Mouse (Mus musculus) brain, embryonic 14.5 days (tissue): ENCODE results near the gene Pex7.

Experiments
- CTCF ChIP-seq: fragments of 200-500 bp; IDR thresholded peaks from 2 replicates; pipeline ENCODE4 v1.5.1; 2012; ENCODE audit warnings: inconsistent platforms, mild to moderate bottlenecking, moderate library complexity, borderline replicate concordance; ENCODE audit not compliant: insufficient read depth, insufficient read length; ENCODE audit errors: extremely low read depth
- POLR2A ChIP-seq: fragments of 200-500 bp; IDR thresholded peaks from 2 replicates; pipeline ENCODE4 v1.6.1; 2012; ENCODE audit warnings: mild to moderate bottlenecking, inconsistent platforms, borderline replicate concordance; ENCODE audit not compliant: poor library complexity, insufficient read depth, insufficient read length, severe bottlenecking; ENCODE audit errors: extremely low read depth

GRCm38 (mm10) chr10:19913806-19914205 is 6.3 kb upstream of the Pex7 start:
- TF ChIP-seq CTCF (no peak), POLR2A (no peak)
